Mouse (Mus musculus) liver, embryonic 14.5 days (tissue): Measurements from ENCODE around the gene Gm9945.
A peak's percentile ranks its signal among the peaks of the same experiment; 100 is the strongest.

Experiments used
- CTCF ChIP-seq: IDR thresholded peaks from 2 replicates; pipeline ENCODE4 v1.5.1; 2016; ENCODE audit warnings: antibody characterized with exemption, low read depth, control low read depth
- EP300 ChIP-seq: IDR thresholded peaks from 2 replicates; pipeline ENCODE4 v1.6.1; 2016; ENCODE audit warnings: antibody characterized with exemption, low read depth

DNA sequence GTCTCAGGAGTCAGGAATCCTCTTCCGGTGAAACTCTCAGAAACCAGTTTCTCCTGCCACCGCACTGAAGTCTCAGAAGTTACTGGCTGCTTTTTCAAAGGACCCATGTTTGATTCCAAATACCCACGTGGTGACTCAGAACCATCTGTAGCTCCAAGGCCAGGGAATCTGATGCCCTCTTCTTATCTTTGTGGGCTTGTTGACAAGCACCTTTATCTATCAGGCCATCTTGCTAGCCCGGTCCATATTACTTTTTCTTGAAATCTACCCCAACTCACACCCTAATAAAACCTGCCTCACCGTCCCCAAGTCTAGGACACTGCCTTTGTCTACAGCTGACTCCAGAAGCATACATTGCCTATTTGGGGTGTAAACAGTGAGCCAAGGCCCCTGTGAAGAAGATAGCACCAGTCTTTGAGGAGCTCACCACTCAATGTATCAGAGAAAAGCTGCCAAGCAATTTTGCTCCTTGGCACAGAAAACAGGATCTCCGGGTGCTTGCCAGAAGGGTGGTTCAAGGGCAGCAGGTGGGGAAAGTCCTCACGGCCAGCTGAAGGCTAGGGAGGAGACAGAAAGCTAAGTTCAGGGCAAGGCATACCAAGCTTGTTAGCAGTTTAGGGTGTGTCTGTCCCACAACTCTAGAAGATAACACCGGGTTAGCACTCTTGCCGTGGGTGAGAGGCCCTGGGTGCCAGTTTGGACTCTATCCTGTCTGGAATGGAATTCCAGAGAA is 3.4 kb downstream of the Gm9945 start:
- TF ChIP-seq CTCF (no peak), EP300 (peak; percentile 73)
